In the genomic region with DNA sequence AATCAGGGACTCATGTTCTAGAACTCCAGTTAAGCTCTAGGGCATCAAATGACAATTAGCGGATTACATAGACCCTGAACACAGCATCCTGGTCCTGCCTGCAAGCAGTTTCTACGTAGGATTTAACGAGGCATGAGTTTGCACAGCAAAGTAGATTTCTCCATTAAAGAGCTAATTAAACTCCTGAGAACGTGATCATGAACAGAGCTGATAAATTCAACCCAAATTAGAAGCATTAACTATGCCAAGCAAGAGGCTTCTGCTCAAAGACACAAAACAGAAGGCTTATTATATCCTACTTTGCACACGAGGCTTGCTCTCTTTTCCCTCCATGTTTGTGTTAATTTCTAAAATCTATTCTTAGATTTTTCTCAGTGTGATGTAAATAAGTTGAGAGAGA, we compare ENCODE assay signal across 15 mouse cellular contexts.
"Had no signal": no experiment of that assay in that cellular context is flagged by ENCODE, and none has a peak within 500 bp of the region (broad histone marks: within the 10 kb centered on the region; RNA-seq: fewer than 3 reads in every experiment).

No protein-coding gene starts in this region.

- H3K4me3 ChIP-seq: limb, embryonic 15.5 days; liver, embryonic 13.5 days; lung, embryonic 15.5 days; neural tube, embryonic 15.5 days had no signal

- H3K4me1 ChIP-seq: liver, embryonic 13.5 days; lung, embryonic 15.5 days; neural tube, embryonic 15.5 days had no signal

- DNase-seq: kidney, adult 9 months; kidney, postnatal 36 days; layer of hippocampus, adult 9-11 months; layer of hippocampus, postnatal 36 days; liver, embryonic 13.5 days; liver, postnatal 0 days; lung, postnatal 14 days; midbrain, embryonic 14.5 days; right cerebral cortex, adult 18-20 months; right cerebral cortex, postnatal 25 days; thymus, postnatal 4 days had no signal

- H3K27ac ChIP-seq: kidney, postnatal 0 days; limb, embryonic 15.5 days; liver, embryonic 13.5 days; lung, embryonic 15.5 days; neural tube, embryonic 15.5 days had no signal

- ATAC-seq: liver, postnatal 0 days had no signal

- H3K27me3 ChIP-seq: limb, embryonic 15.5 days; liver, embryonic 13.5 days; lung, embryonic 15.5 days; neural tube, embryonic 15.5 days had no signal

- H3K9ac ChIP-seq: limb, embryonic 15.5 days; liver, embryonic 13.5 days; liver, postnatal 0 days; lung, embryonic 15.5 days; neural tube, embryonic 15.5 days had no signal

- H3K4me2 ChIP-seq: limb, embryonic 15.5 days; liver, embryonic 13.5 days; lung, embryonic 15.5 days; neural tube, embryonic 15.5 days had no signal

- H3K36me3 ChIP-seq: limb, embryonic 15.5 days; liver, embryonic 13.5 days; lung, embryonic 15.5 days; neural tube, embryonic 15.5 days had no signal

- H3K9me3 ChIP-seq: limb, embryonic 15.5 days; liver, embryonic 13.5 days; lung, embryonic 15.5 days; neural tube, embryonic 15.5 days had no signal
